Mouse (Mus musculus) testis, adult 2 months (tissue): Measurements from ENCODE around the gene Gcsam.

ENCODE experiments used
- CTCF ChIP-seq: fragments of 200-500 bp; IDR thresholded peaks from 2 replicates; pipeline ENCODE4 v1.5.1; 2012; ENCODE audit warnings: low read depth, mild to moderate bottlenecking, inconsistent platforms, low read length, moderate library complexity; ENCODE audit not compliant: control insufficient read depth, insufficient read depth, insufficient replicate concordance
- POLR2A ChIP-seq: fragments of 200-500 bp; IDR thresholded peaks from 2 replicates; pipeline ENCODE4 v1.6.1; 2012; ENCODE audit warnings: low read depth, mild to moderate bottlenecking, inconsistent platforms, low read length, moderate library complexity; ENCODE audit not compliant: control insufficient read depth

DNA sequence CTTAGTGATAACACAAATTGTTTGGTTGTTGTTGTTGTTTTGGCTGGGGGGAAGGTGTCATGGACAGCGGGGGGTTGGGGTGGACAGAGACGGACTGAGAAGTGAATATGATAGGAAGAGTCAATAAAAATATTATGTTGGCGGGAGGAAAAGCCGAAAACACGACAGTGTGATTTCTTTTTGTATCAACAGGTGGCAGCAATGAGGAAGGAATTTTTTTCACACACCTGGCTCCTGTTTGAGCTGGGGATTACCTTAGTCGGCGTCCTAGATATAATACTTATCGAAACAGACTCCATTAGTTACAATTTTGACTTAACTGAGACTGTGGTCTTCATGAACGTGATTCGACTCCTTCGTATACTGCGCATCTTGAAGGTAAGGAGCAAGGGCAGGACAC lies 30.3 kb upstream of the Gcsam start:
- TF ChIP-seq CTCF (no peak), POLR2A (no peak)
